Mouse (Mus musculus) liver, adult 10 weeks (tissue): ENCODE results near the gene Tdpoz2. TPM values are rescaled to one million over a fixed set of nuclear protein-coding genes. Genes with fewer than 3 reads are reported as not detected.

Source experiments
- polyA plus RNA-seq: library from polyadenylated mRNA; stranded (reverse); fragments of 350-450 nt; fragmentation: Illumina TruSeq; extraction: RNeasy Lipid Tissue Mini Kit (QIAGEN cat#74804); gene quantifications from one replicate; pipeline ENCODE4 v1.2.3, GENCODE M21; 2014; ENCODE audit warnings: low read depth, low replicate concordance

Gene Tdpoz2
- not detected for polyA plus RNA-seq

GRCm38 (mm10) chr3:93652586-93652985, at the start of gene Tdpoz2:
TSS of gene Tdpoz2 (minus strand) at chr3:93652686.

GRCm38 (mm10) chr3:93692970-93693369, 40.5 kb upstream of the Tdpoz2 start, which contains the start of gene Gm37596:
TSS of gene Gm37596 (minus strand) at chr3:93693070.

GRCm38 (mm10) chr3:93676210-93676609, 23.7 kb upstream of the Tdpoz2 start, which contains the start of gene Tdpoz1:
TSS of gene Tdpoz1 (minus strand) at chr3:93676310.

Other genes starting within 250 kb of the Tdpoz2 start
- 0.13 TPM for gene Tchh, start 210.4 kb downstream of the Tdpoz2 start, polyA plus RNA-seq
- gene Tchhl1, start 183.9 kb downstream of the Tdpoz2 start, polyA plus RNA-seq = not detected
- gene S100a11, start 132.2 kb downstream of the Tdpoz2 start, polyA plus RNA-seq = 21.6 TPM
- gene S100a10, start 97.6 kb downstream of the Tdpoz2 start, polyA plus RNA-seq = 180 TPM
- gene Tdpoz1, start 23.6 kb upstream of the Tdpoz2 start, polyA plus RNA-seq = not detected
- not detected for gene Gm37596, start 40.4 kb upstream of the Tdpoz2 start, polyA plus RNA-seq
- not detected for gene Gm5773, start 120.3 kb upstream of the Tdpoz2 start, polyA plus RNA-seq
- gene Tdpoz4, start 143.7 kb upstream of the Tdpoz2 start, polyA plus RNA-seq = not detected
- gene Tdpoz3, start 173.3 kb upstream of the Tdpoz2 start, polyA plus RNA-seq = not detected